Mouse (Mus musculus) limb, embryonic 14.5 days (tissue): ENCODE data around the gene Cped1. TPM values are rescaled to one million over a fixed set of nuclear protein-coding genes. Genes with fewer than 3 reads are reported as not detected.
A peak's percentile ranks its signal among the peaks of the same experiment; 100 is the strongest.

Experiments used
- ATAC-seq: fragments of 200-750 bp; cut with Nextera tagmentation; 2 replicates; pipeline ENCODE4 v1.8.0; 2017; ENCODE audit warnings: low read depth, moderate number of reproducible peaks, moderate TSS enrichment; ENCODE audit not compliant: low FRiP score
- DNase-seq: peaks from one replicate; pipeline ENCODE4 v3.0.0-alpha.2; 2015; ENCODE audit warnings: low spot score
- H3K27ac ChIP-seq: fragments of 300-500 bp; sonication (generic); replicated peaks from 2 replicates; pipeline ENCODE4 v1.5.1; 2014; ENCODE audit warnings: low read depth, mild to moderate bottlenecking, low read length, moderate library complexity, mixed read lengths
- H3K27me3 ChIP-seq: fragments of 300-500 bp; sonication (generic); 2 replicates; pipeline ENCODE4 v1.6.1; 2014; ENCODE audit warnings: low read length, mixed read lengths; ENCODE audit not compliant: control insufficient read depth, insufficient read depth
- H3K36me3 ChIP-seq: fragments of 300-500 bp; sonication (generic); 2 replicates; pipeline ENCODE4 v1.6.1; 2014; ENCODE audit warnings: mild to moderate bottlenecking, low read length, moderate library complexity, mixed read lengths; ENCODE audit not compliant: control insufficient read depth, insufficient read depth
- H3K4me1 ChIP-seq: fragments of 300-500 bp; sonication (generic); 2 replicates; pipeline ENCODE4 v1.6.1; 2014; ENCODE audit warnings: antibody characterized with exemption, low read length, mixed read lengths; ENCODE audit not compliant: control insufficient read depth, insufficient read depth
- H3K4me2 ChIP-seq: fragments of 300-500 bp; sonication (generic); replicated peaks from 2 replicates; pipeline ENCODE4 v1.6.1; 2014; ENCODE audit warnings: low read depth, mild to moderate bottlenecking, low read length, moderate library complexity; ENCODE audit not compliant: severe bottlenecking
- H3K4me3 ChIP-seq: fragments of 300-500 bp; sonication (generic); replicated peaks from 2 replicates; pipeline ENCODE4 v1.5.1; 2014; ENCODE audit warnings: low read length
- H3K9ac ChIP-seq: fragments of 300-500 bp; sonication (generic); 2 replicates; pipeline ENCODE4 v1.6.1; 2014; ENCODE audit warnings: mild to moderate bottlenecking, low read depth, low read length, moderate library complexity; ENCODE audit not compliant: severe bottlenecking
- H3K9me3 ChIP-seq: fragments of 300-500 bp; sonication (generic); 2 replicates; pipeline ENCODE4 v1.6.1; 2016; ENCODE audit warnings: low read length; ENCODE audit not compliant: control insufficient read depth
- POLR2A ChIP-seq: fragments of 200-500 bp; IDR thresholded peaks from 2 replicates; pipeline ENCODE4 v1.8.0; 2012; ENCODE audit warnings: inconsistent platforms, mild to moderate bottlenecking, moderate library complexity, borderline replicate concordance; ENCODE audit not compliant: insufficient read depth, insufficient read length; ENCODE audit errors: extremely low read depth
- WGBS: fragments of 180-500 bp; shearing (Covaris S2); extraction: QIAGEN DNeasy Blood & Tissue Kit; methylation state at CpG from one replicate; pipeline ENCODE4 v1.1.7; 2014; 5-methylcytosine and 5-hydroxymethylcytosine counted together
- polyA plus RNA-seq, 2 experiments: library from polyadenylated mRNA; depleted of rRNA in 1 of 2; stranded (reverse) in 1 of 2; unstranded in 1 of 2; fragments of >200 nt; fragmentation: Nextera tagmentation in 1 of 2; extraction: Ambion mirVana in 1 of 2; gene quantifications; 2 replicates each; pipeline versions ENCODE4 v1.2.1 to v1.2.3; 2012 to 2014

Gene Cped1
- polyA plus RNA-seq, 2 experiments, result 31.0 to 44.3 TPM

- Histone ChIP-seq H3K4me2 (no peak overlapping the region), H3K4me1 (no peaks in the 10 kb centered on the region), H3K4me3 (no peak overlapping the region), H3K9ac (no peak overlapping the region), H3K27ac (no peak overlapping the region), H3K27me3 (no peaks in the 10 kb centered on the region), H3K9me3 (no peaks in the 10 kb centered on the region), H3K36me3 (peaks cover 15% of the 10 kb centered on the region)
- ATAC-seq, result no peak
- DNase-seq, result no peak
- TF ChIP-seq POLR2A, result no peak
- 75% methylated on average over 4 of the region's 4 CpGs for WGBS
These were observed 78.6 kb downstream of the Cped1 start for GRCm38 (mm10) chr6:22064341-22064740.

- DNase-seq (no peak), ATAC-seq (no peak)
- no peak overlapping the region for H3K4me2 ChIP-seq
- H3K9ac ChIP-seq, result no peak overlapping the region
- no peaks in the 10 kb centered on the region for H3K27me3 ChIP-seq
- no peak overlapping the region for H3K27ac ChIP-seq
- no peaks in the 10 kb centered on the region for H3K4me1 ChIP-seq
- WGBS, result 84% methylated on average over 15 of the region's 15 CpGs
- no peak for TF ChIP-seq POLR2A
- no peaks in the 10 kb centered on the region for H3K9me3 ChIP-seq
- peaks cover 11% of the 10 kb centered on the region for H3K36me3 ChIP-seq
- no peak overlapping the region for H3K4me3 ChIP-seq
These were observed 85.0 kb downstream of the Cped1 start for GRCm38 (mm10) chr6:22070603-22071322.

GRCm38 (mm10) chr6:22071323-22071840 is 85.7 kb downstream of the Cped1 start:
- no peak overlapping the region for H3K4me2 ChIP-seq
- no peak overlapping the region for H3K9ac ChIP-seq
- H3K27ac ChIP-seq, result no peak overlapping the region
- ATAC-seq (no peak), DNase-seq (peak; percentile 65)
- no peaks in the 10 kb centered on the region for H3K4me1 ChIP-seq
- no peaks in the 10 kb centered on the region for H3K9me3 ChIP-seq
- TF ChIP-seq POLR2A, result no peak
- H3K27me3 ChIP-seq, result no peaks in the 10 kb centered on the region
- 45% methylated on average over 4 of the region's 4 CpGs for WGBS
- H3K36me3 ChIP-seq, result peaks cover 11% of the 10 kb centered on the region
- H3K4me3 ChIP-seq, result no peak overlapping the region

- Histone ChIP-seq H3K27ac (no peak overlapping the region), H3K36me3 (peaks cover 8% of the 10 kb centered on the region), H3K27me3 (no peaks in the 10 kb centered on the region), H3K4me2 (no peak overlapping the region), H3K4me3 (no peak overlapping the region), H3K9me3 (no peaks in the 10 kb centered on the region), H3K9ac (no peak overlapping the region), H3K4me1 (no peaks in the 10 kb centered on the region)
- ATAC-seq (no peak), DNase-seq (no peak)
- TF ChIP-seq POLR2A, result no peak
- WGBS, result 85% methylated on average over 4 of the region's 4 CpGs
These were observed 87.0 kb downstream of the Cped1 start for GRCm38 (mm10) chr6:22072737-22073136.

GRCm38 (mm10) chr6:22074232-22075083 is 88.7 kb downstream of the Cped1 start:
- WGBS, result 81% methylated on average over 5 of the region's 5 CpGs
- no peaks in the 10 kb centered on the region for H3K9me3 ChIP-seq

More at GRCm38 (mm10) chr6:22074232-22075083, 88.7 kb downstream of the Cped1 start:
- H3K4me1 ChIP-seq, result no peaks in the 10 kb centered on the region
- no peak overlapping the region for H3K4me3 ChIP-seq
- H3K4me2 ChIP-seq, result no peak overlapping the region
- H3K27ac ChIP-seq, result no peak overlapping the region
- no peak for DNase-seq
- no peak overlapping the region for H3K9ac ChIP-seq
- peaks cover 3% of the 10 kb centered on the region for H3K36me3 ChIP-seq
- no peak for TF ChIP-seq POLR2A
- ATAC-seq, result no peak
- H3K27me3 ChIP-seq, result no peaks in the 10 kb centered on the region
